Mouse (Mus musculus): ENCODE measurements around the gene Fgd2.

The Fgd2 gene

GRCm38 (mm10) chr17:29396821-29397242, 36.1 kb downstream of the Fgd2 start:
- in situ Hi-C loops (cut with MboI, MseI): loop anchor here (5.0 kb wide), 1 partner anchor 95 kb away; the partner anchor contains the start of gene Pim1

GRCm38 (mm10) chr17:29397480-29398433, 37.0 kb downstream of the Fgd2 start:
- in situ Hi-C loops (cut with MboI, MseI): loop anchor here (5.0 kb wide), 1 partner anchor 95 kb away; the partner anchor contains the start of gene Pim1

- in situ Hi-C loops (cut with MboI, MseI): loop anchor here (5.0 kb wide), 1 partner anchor 94 kb away; the partner anchor contains the start of gene Pim1
Measured at GRCm38 (mm10) chr17:29398434-29399026, 37.8 kb downstream of the Fgd2 start.

GRCm38 (mm10) chr17:29399241-29399910, 38.7 kb downstream of the Fgd2 start:
- in situ Hi-C loops (cut with MboI, MseI): loop anchor here (5.0 kb wide), 1 partner anchor 93 kb away; the partner anchor contains the start of gene Pim1

GRCm38 (mm10) chr17:29400044-29400443, 39.3 kb downstream of the Fgd2 start:
- in situ Hi-C loops (cut with MboI, MseI): loop anchor here (5.0 kb wide), 1 partner anchor 37 kb away; no protein-coding TSS in a partner anchor

- in situ Hi-C loops (cut with MboI, MseI): loop anchor here (5.0 kb wide), 1 partner anchor 35 kb away; no protein-coding TSS in a partner anchor
Measured at GRCm38 (mm10) chr17:29401741-29402268, 41.1 kb downstream of the Fgd2 start.

GRCm38 (mm10) chr17:29403179-29403578, 42.5 kb downstream of the Fgd2 start:
- in situ Hi-C loops (cut with MboI, MseI): loop anchor here (5.0 kb wide), 1 partner anchor 34 kb away; no protein-coding TSS in a partner anchor

- in situ Hi-C loops (cut with MboI, MseI): no loop called here
Measured at GRCm38 (mm10) chr17:29405501-29405900, 44.8 kb downstream of the Fgd2 start.

GRCm38 (mm10) chr17:29406077-29406476, 45.4 kb downstream of the Fgd2 start:
- in situ Hi-C loops (cut with MboI, MseI): no loop called here

GRCm38 (mm10) chr17:29407405-29407804, 46.7 kb downstream of the Fgd2 start:
- in situ Hi-C loops (cut with MboI, MseI): no loop called here

- in situ Hi-C loops (cut with MboI, MseI): no loop called here
Measured at GRCm38 (mm10) chr17:29408364-29408763, 47.6 kb downstream of the Fgd2 start.

GRCm38 (mm10) chr17:29409800-29410343, 49.2 kb downstream of the Fgd2 start:
- in situ Hi-C loops (cut with MboI, MseI): no loop called here

GRCm38 (mm10) chr17:29411821-29412425, 51.2 kb downstream of the Fgd2 start:
- in situ Hi-C loops (cut with MboI, MseI): no loop called here

- in situ Hi-C loops (cut with MboI, MseI): no loop called here
Measured at GRCm38 (mm10) chr17:29414566-29414965, 53.9 kb downstream of the Fgd2 start.

GRCm38 (mm10) chr17:29415761-29416662, 55.3 kb downstream of the Fgd2 start:
- in situ Hi-C loops (cut with MboI, MseI): no loop called here

GRCm38 (mm10) chr17:29416757-29417156, 56.0 kb downstream of the Fgd2 start:
- in situ Hi-C loops (cut with MboI, MseI): no loop called here

- in situ Hi-C loops (cut with MboI, MseI): no loop called here
Measured at GRCm38 (mm10) chr17:29418758-29419380, 58.2 kb downstream of the Fgd2 start.

GRCm38 (mm10) chr17:29419976-29420739, 59.4 kb downstream of the Fgd2 start:
- in situ Hi-C loops (cut with MboI, MseI): loop anchor here (5.0 kb wide), 1 partner anchor 57 kb away; no protein-coding TSS in a partner anchor
